In the genomic region with DNA sequence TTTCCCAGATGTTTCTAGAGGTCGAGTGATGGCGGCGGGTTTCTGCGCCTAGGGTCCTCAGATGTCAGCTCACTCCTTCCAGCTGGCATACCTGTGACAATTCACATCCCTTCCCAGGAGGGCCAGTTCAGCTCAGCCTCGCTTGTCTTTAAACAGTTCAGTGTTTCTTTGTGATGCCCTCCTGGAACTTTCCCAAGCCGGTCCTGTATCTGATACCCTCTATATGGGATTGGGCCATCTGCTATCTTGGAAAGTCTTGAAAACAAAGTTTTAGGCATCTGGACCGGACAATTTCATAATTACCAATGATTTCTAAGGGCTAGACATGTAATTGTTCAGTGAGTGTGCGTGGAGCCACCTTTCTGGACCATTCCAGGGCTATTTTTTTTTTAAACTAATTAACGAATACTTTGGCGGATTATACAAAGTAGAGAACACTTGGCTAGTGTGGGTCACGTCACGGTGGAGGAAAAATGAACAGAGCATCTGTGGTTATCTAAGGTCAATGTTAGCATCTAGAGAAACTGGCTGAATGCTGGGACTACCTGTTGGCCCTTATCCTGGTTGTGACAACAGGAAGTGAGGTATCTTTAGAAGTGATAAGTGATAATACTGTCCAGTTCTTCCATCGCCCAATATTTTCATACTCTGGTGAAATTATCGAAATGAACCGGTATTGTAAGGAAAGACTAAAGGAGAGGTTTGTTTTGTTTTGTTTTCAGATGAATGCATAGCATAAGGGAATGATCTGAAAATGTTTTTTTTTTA, we compare ENCODE assay signal across 8 mouse cellular contexts. TPM values are rescaled to one million over a fixed set of nuclear protein-coding genes. Genes with fewer than 3 reads are reported as not detected.
DNase-seq lines count a peak whose midpoint lies in the region; ATAC-seq and TF ChIP-seq lines count a peak whose summit lies in the region.

No protein-coding gene starts in this region.

- H3K27ac ChIP-seq in lung, embryonic 16.5 days (ENCODE audit: low read length), result peak overlapping the region; percentile 100
- H3K27ac ChIP-seq in embryonic facial prominence, embryonic 15.5 days (replicated peaks), result peak overlapping the region; percentile 99
- peak overlapping the region; percentile 99 for H3K27ac ChIP-seq in limb, embryonic 11.5 days (replicated peaks; ENCODE audit: low read depth, low read length)
- no peak overlapping the region for H3K27ac ChIP-seq in small intestine, adult 2 months (ENCODE audit: insufficient read depth, low read depth, low read length)

- peak overlapping the region; percentile 89 for H3K4me2 ChIP-seq in lung, embryonic 16.5 days (ENCODE audit: low read depth, low read length)
- H3K4me2 ChIP-seq in embryonic facial prominence, embryonic 15.5 days (replicated peaks), result peak overlapping the region; percentile 64
- H3K4me2 ChIP-seq in limb, embryonic 11.5 days (ENCODE audit: low read depth, severe bottlenecking), result peak overlapping the region; percentile 57

- peaks cover 13% of the 10 kb centered on the region for H3K4me1 ChIP-seq in lung, embryonic 16.5 days (replicated peaks; ENCODE audit: control insufficient read depth, insufficient read depth, low read length)
- H3K4me1 ChIP-seq in embryonic facial prominence, embryonic 15.5 days, result peaks cover 16% of the 10 kb centered on the region
- H3K4me1 ChIP-seq in limb, embryonic 11.5 days (ENCODE audit: control insufficient read depth, insufficient read depth, low read length), result 0 out of 2 replicates have a peak, but pooled peaks cover 6% of the 10 kb centered on the region
- no peaks in the 10 kb centered on the region for H3K4me1 ChIP-seq in small intestine, adult 2 months (ENCODE audit: control insufficient read depth, insufficient read depth, insufficient read length, low read length)

- TF ChIP-seq POLR2A in small intestine, adult 2 months (IDR thresholded peaks at IDR 0.05; ENCODE audit: low read depth, low read length), result no peak

- H3K9ac ChIP-seq in lung, embryonic 16.5 days (ENCODE audit: low read length), result peak overlapping the region; percentile 100
- peak overlapping the region; percentile 94 for H3K9ac ChIP-seq in embryonic facial prominence, embryonic 15.5 days
- H3K9ac ChIP-seq in limb, embryonic 11.5 days (ENCODE audit: low read length), result peak overlapping the region; percentile 100

- 18% methylated on average over 15 of the region's 15 CpGs for WGBS in lung, embryonic 16.5 days
- 23% methylated on average over 15 of the region's 15 CpGs for whole genome bisulfite sequencing in embryonic facial prominence, embryonic 15.5 days
- 29% methylated on average over 15 of the region's 15 CpGs for WGBS in limb, embryonic 11.5 days
- 21% methylated on average over 15 of the region's 15 CpGs for WGBS in small intestine, adult 2 months

- no peak for TF ChIP-seq CTCF in small intestine, adult 2 months (IDR thresholded peaks at IDR 0.05; ENCODE audit: extremely low read depth, insufficient read length, insufficient replicate concordance, low read depth, low read length)

- no peak; the same call in 1 of the 2 replicates for ATAC-seq in lung, embryonic 16.5 days (ENCODE audit: low read depth)
- ATAC-seq in embryonic facial prominence, embryonic 15.5 days (ENCODE audit: insufficient number of reproducible peaks, low FRiP score, low TSS enrichment, low read depth), result no peak
- peak; percentile 20; the same call in 1 of the 2 replicates for ATAC-seq in limb, embryonic 11.5 days (ENCODE audit: insufficient number of reproducible peaks, low FRiP score, low TSS enrichment, low read depth)

- H3K9me3 ChIP-seq in lung, embryonic 16.5 days (ENCODE audit: control insufficient read depth, low read length), result no peaks in the 10 kb centered on the region
- H3K9me3 ChIP-seq in embryonic facial prominence, embryonic 15.5 days (replicated peaks), result no peaks in the 10 kb centered on the region
- no peaks in the 10 kb centered on the region for H3K9me3 ChIP-seq in limb, embryonic 11.5 days (ENCODE audit: control insufficient read depth, low read length)

- peak overlapping the region; percentile 92 for H3K4me3 ChIP-seq in lung, embryonic 16.5 days (ENCODE audit: low read length)
- H3K4me3 ChIP-seq in embryonic facial prominence, embryonic 15.5 days (replicated peaks), result peak overlapping the region; percentile 88
- peak overlapping the region; percentile 92 for H3K4me3 ChIP-seq in limb, embryonic 11.5 days (ENCODE audit: low read depth, low read length)
- H3K4me3 ChIP-seq in small intestine, adult 2 months (ENCODE audit: low read depth, low read length), result peak overlapping the region; percentile 99

- H3K36me3 ChIP-seq in lung, embryonic 16.5 days (ENCODE audit: control insufficient read depth, insufficient read depth, low read length), result peaks cover 14% of the 10 kb centered on the region
- peaks cover 13% of the 10 kb centered on the region for H3K36me3 ChIP-seq in embryonic facial prominence, embryonic 15.5 days
- H3K36me3 ChIP-seq in limb, embryonic 11.5 days (ENCODE audit: control insufficient read depth, insufficient read depth, low read length), result peaks cover 3% of the 10 kb centered on the region; the same call in 1 of the 2 replicates
- peaks cover 6% of the 10 kb centered on the region for H3K36me3 ChIP-seq in small intestine, adult 2 months (ENCODE audit: control insufficient read depth, insufficient read depth, low read length)

- no peak for DNase-seq in lung, postnatal 4 days
- peak; percentile 79 for DNase-seq in limb, embryonic 11.5 days (ENCODE audit: low spot score)
- no peak for DNase-seq in B cell, adult 2 months
- DNase-seq in right cerebral cortex, postnatal 25 days, result no peak
- no peak for DNase-seq in gastrocnemius, postnatal 4 days (ENCODE audit: low spot score in 2 of 2)

- no peaks in the 10 kb centered on the region for H3K27me3 ChIP-seq in lung, embryonic 16.5 days (ENCODE audit: control insufficient read depth, insufficient read depth, low read depth, low read length)
- H3K27me3 ChIP-seq in embryonic facial prominence, embryonic 15.5 days, result no peaks in the 10 kb centered on the region
- H3K27me3 ChIP-seq in limb, embryonic 11.5 days (ENCODE audit: control insufficient read depth, insufficient read depth, low read length), result no peaks in the 10 kb centered on the region
- H3K27me3 ChIP-seq in small intestine, adult 2 months (ENCODE audit: control insufficient read depth, insufficient read depth, low read length), result no peaks in the 10 kb centered on the region

RNA-seq across cellular contexts. Expression of a gene that starts 0.4 kb away (rescaled TPM):
- polyA plus RNA-seq in lung, embryonic 16.5 days (2015; fragmentation: Nextera tagmentation; extraction: Ambion mirVana), result 199 and 235 TPM in 2 replicates
- 228 and 240 TPM in 2 replicates for polyA plus RNA-seq in embryonic facial prominence, embryonic 15.5 days (2015; fragmentation: Nextera tagmentation; extraction: Ambion mirVana)
- polyA plus RNA-seq in limb, embryonic 11.5 days (2014; fragmentation: Nextera tagmentation; extraction: Ambion mirVana), result 261 and 272 TPM in 2 replicates
- 4.0 and 6.9 TPM in 2 replicates for polyA plus RNA-seq in small intestine, adult 2 months (2012; rRNA removed)
- total RNA-seq in gastrocnemius, postnatal 4 days (2021), result 10 to 100 TPM; 92.4 to 98.6 TPM

RNA-seq across cellular contexts. Expression of a gene that starts 12.7 kb away (rescaled TPM):
- polyA plus RNA-seq in lung, embryonic 16.5 days (2015; fragmentation: Nextera tagmentation; extraction: Ambion mirVana), result 0.29 and 0.94 TPM in 2 replicates
- polyA plus RNA-seq in embryonic facial prominence, embryonic 15.5 days (2015; fragmentation: Nextera tagmentation; extraction: Ambion mirVana), result 0.71 and 0.79 TPM in 2 replicates
- polyA plus RNA-seq in limb, embryonic 11.5 days (2014; fragmentation: Nextera tagmentation; extraction: Ambion mirVana), result 0.13 and 0.16 TPM in 2 replicates
- 0.13 and 0.20 TPM in 2 replicates for polyA plus RNA-seq in small intestine, adult 2 months (2012; rRNA removed)
- total RNA-seq in gastrocnemius, postnatal 4 days (2021), result 1 to 10 TPM; 2.0 to 2.6 TPM

RNA-seq across cellular contexts. Expression of a gene that starts 53.8 kb away (rescaled TPM):
- not detected in 2 replicates for polyA plus RNA-seq in lung, embryonic 16.5 days (2015; fragmentation: Nextera tagmentation; extraction: Ambion mirVana)
- polyA plus RNA-seq in embryonic facial prominence, embryonic 15.5 days (2015; fragmentation: Nextera tagmentation; extraction: Ambion mirVana), result 2.9 and 4.7 TPM in 2 replicates
- polyA plus RNA-seq in limb, embryonic 11.5 days (2014; fragmentation: Nextera tagmentation; extraction: Ambion mirVana), result 0.51 TPM in 1 of 2 replicates, not detected in the other
- polyA plus RNA-seq in small intestine, adult 2 months (2012; rRNA removed), result not detected in 2 replicates
- not detected for total RNA-seq in gastrocnemius, postnatal 4 days (2021)

Comparison
In these comparisons a context has a peak if more than half of its experiments do, and no peak if none do; other contexts are left out.
1. RNA of a gene that starts 0.4 kb away (polyA plus RNA-seq): 261 to 272 TPM in limb, embryonic 11.5 days, 199 to 235 TPM in lung, embryonic 16.5 days and 228 to 240 TPM in embryonic facial prominence, embryonic 15.5 days; 4.0 to 6.9 TPM in small intestine, adult 2 months; every median in the first group is over 10 times any median in the second.
2. Peak in every context shown above with its lines, with median percentiles within 50 percentile points of each other: H3K4me2 ChIP-seq, H3K4me3 ChIP-seq and H3K9ac ChIP-seq.